Mouse (Mus musculus): Measurements from ENCODE around the gene Gm20431.

- TF ChIP-seq GATA1 (IDR thresholded peaks at IDR 0.05; ENCODE audit: borderline replicate concordance, low read length) (no peak), FLI1 (IDR thresholded peaks at IDR 0.05; ENCODE audit: low read length) (no peak)
Observed at GRCm38 (mm10) chr2:167696143-167696542, 34.8 kb upstream of the Gm20431 start.
